ENCODE assay signal across 8 mouse cellular contexts in genomic region chr3:123335480-123335879, GRCm38 (mm10). TPM values are rescaled to one million over a fixed set of nuclear protein-coding genes. Genes with fewer than 3 reads are reported as not detected.
A peak's percentile ranks its signal among the peaks of the same experiment; 100 is the strongest.
DNase-seq lines count a peak whose midpoint lies in the region; ATAC-seq and TF ChIP-seq lines count a peak whose summit lies in the region.
"Had no signal": no experiment of that assay in that cellular context is flagged by ENCODE, and none has a peak within 500 bp of the region (broad histone marks: within the 10 kb centered on the region; RNA-seq: fewer than 3 reads in every experiment).

No protein-coding gene starts in this region.

- TF ChIP-seq CTCF in lung, embryonic 14.5 days (IDR thresholded peaks at IDR 0.05; ENCODE audit: low read depth) = no peak
- no peak for TF ChIP-seq CTCF in lung, adult 2 months (IDR thresholded peaks at IDR 0.05; ENCODE audit: insufficient read depth, low read length)

- H3K27ac ChIP-seq in lung, embryonic 14.5 days (ENCODE audit: low read depth) = 0 out of 2 replicates have a peak overlapping the region, but pooled peaks have one; percentile 21
- H3K27ac ChIP-seq in kidney, embryonic 15.5 days = peak overlapping the region; percentile 75

- 18% methylated on average over 3 of the region's 3 CpGs for WGBS in lung, embryonic 14.5 days
- WGBS in lung, adult 2 months = 14% methylated on average over 3 of the region's 3 CpGs
- WGBS in kidney, embryonic 15.5 days = 47% methylated on average over 3 of the region's 3 CpGs

- peaks cover 18% of the 10 kb centered on the region for H3K4me1 ChIP-seq in lung, embryonic 14.5 days (ENCODE audit: insufficient read depth)
- peaks cover 5% of the 10 kb centered on the region for H3K4me1 ChIP-seq in lung, adult 2 months (ENCODE audit: control insufficient read depth, insufficient read depth, low read length)
- peaks cover 30% of the 10 kb centered on the region for H3K4me1 ChIP-seq in kidney, embryonic 15.5 days

- TF ChIP-seq POLR2A in lung, adult 2 months (IDR thresholded peaks at IDR 0.05; ENCODE audit: borderline replicate concordance, extremely low read depth, low read depth, low read length) = no peak

- no peaks in the 10 kb centered on the region for H3K9me3 ChIP-seq in lung, embryonic 14.5 days (ENCODE audit: low read depth, low read length)
- H3K9me3 ChIP-seq in kidney, embryonic 15.5 days (replicated peaks) = no peaks in the 10 kb centered on the region

- no peaks in the 10 kb centered on the region for H3K27me3 ChIP-seq in lung, embryonic 14.5 days (ENCODE audit: insufficient read depth, low read length)
- no peaks in the 10 kb centered on the region for H3K27me3 ChIP-seq in kidney, embryonic 15.5 days

- no peak overlapping the region for H3K9ac ChIP-seq in lung, embryonic 14.5 days
- H3K9ac ChIP-seq in kidney, embryonic 15.5 days = no peak overlapping the region

- H3K36me3 ChIP-seq in lung, embryonic 14.5 days (ENCODE audit: insufficient read depth) = peaks cover 4% of the 10 kb centered on the region; the same call in 1 of the 2 replicates
- H3K36me3 ChIP-seq in kidney, embryonic 15.5 days = peaks cover 18% of the 10 kb centered on the region

- no peak overlapping the region for H3K4me2 ChIP-seq in lung, embryonic 14.5 days
- H3K4me2 ChIP-seq in kidney, embryonic 15.5 days = no peak overlapping the region

- H3K4me3 ChIP-seq in lung, embryonic 14.5 days (ENCODE audit: low read depth, low read length) = no peak overlapping the region
- H3K4me3 ChIP-seq in lung, adult 2 months (replicated peaks; ENCODE audit: extremely low read depth, low read depth, low read length) = no peak overlapping the region
- no peak overlapping the region for H3K4me3 ChIP-seq in kidney, embryonic 15.5 days (replicated peaks)

- peak; percentile 95 for DNase-seq in lung, embryonic 14.5 days
- DNase-seq in lung, adult 2 months = no peak
- DNase-seq in fibroblast of lung, adult 2 months (ENCODE audit: low read depth) = peak; percentile 21
- DNase-seq in skeletal muscle tissue, adult 2 months (ENCODE audit: low read depth, low spot score) = peak; percentile 44
- no peak for DNase-seq in right cerebral cortex, postnatal 36 days (ENCODE audit: low spot score in 2 of 2)
- DNase-seq: gastrocnemius, postnatal 14 days had no signal

- ATAC-seq in lung, embryonic 14.5 days (ENCODE audit: insufficient read depth) = peak; percentile 84
- peak; percentile 75 for ATAC-seq in kidney, embryonic 15.5 days (replicated peaks; ENCODE audit: low FRiP score)
- ATAC-seq in erythroid progenitor cell, adult 5-6 weeks (replicated peaks; ENCODE audit: low FRiP score, poor library complexity, severe bottlenecking) = no peak

RNA-seq across cellular contexts. Expression of gene Mettl14, which starts 50.4 kb away (rescaled TPM):
- polyA plus RNA-seq in lung, embryonic 14.5 days (2014; fragmentation: Nextera tagmentation; extraction: Ambion mirVana) = 20.1 and 21.0 TPM in 2 replicates
- polyA plus RNA-seq in lung, adult 2 months (2012; rRNA removed) = 3.3 and 5.7 TPM in 2 replicates
- polyA plus RNA-seq in kidney, embryonic 15.5 days (2015; fragmentation: Nextera tagmentation; extraction: Ambion mirVana) = 29.0 and 30.8 TPM in 2 replicates
- 13.0 and 13.4 TPM in 2 replicates for total RNA-seq in erythroid progenitor cell, adult 5-6 weeks (2015; ENCODE audit: low replicate concordance)
- total RNA-seq in erythroid progenitor cell, adult 5-6 weeks (2017; ENCODE audit: low replicate concordance) = 19.1 and 22.5 TPM in 2 replicates

Comparison
In these comparisons a context has a peak if more than half of its experiments do, and no peak if none do; other contexts are left out.
1. DNase-seq: peak in lung, embryonic 14.5 days (single experiment), fibroblast of lung, adult 2 months (single experiment) and skeletal muscle tissue, adult 2 months (single experiment); none in lung, adult 2 months (single experiment) and right cerebral cortex, postnatal 36 days (0 of 2).